Mouse (Mus musculus) regulatory T cell (primary cell): ENCODE results near the gene Egr2.

Experiments used
- in situ Hi-C: fragments of 300-600 bp; cut with MboI, MseI; formaldehyde crosslinking; loops from one replicate; pipeline ENCODE4 v1.15.1; 2025; ENCODE audit warnings: high pct_unique_total_duplicates

Gene Egr2

GRCm38 (mm10) chr10:67538585-67539400 lies 3.5 kb downstream of the Egr2 start:
- in situ Hi-C loops, result loop anchor here (10.0 kb wide), 1 partner anchor 116 kb away; no protein-coding TSS in a partner anchor

DNA sequence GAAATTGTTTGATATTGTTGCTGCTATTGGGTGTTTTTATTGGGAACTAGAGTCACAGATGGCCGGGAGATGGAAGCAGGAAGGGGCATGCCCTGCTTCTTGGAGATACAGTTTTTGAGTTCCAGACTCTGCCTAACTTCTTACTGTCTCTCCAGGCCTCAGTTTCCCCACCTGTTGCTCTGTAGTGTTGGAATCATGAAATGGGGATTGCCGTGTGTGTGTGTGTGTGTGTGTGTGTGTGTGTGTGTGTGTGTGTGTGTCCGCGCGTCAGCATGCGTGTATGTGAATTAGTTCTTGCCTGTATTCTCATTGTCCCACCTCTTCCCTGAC lies 4.1 kb downstream of the Egr2 start:
- in situ Hi-C loops, result loop anchor here (10.0 kb wide), 1 partner anchor 115 kb away; no protein-coding TSS in a partner anchor

GRCm38 (mm10) chr10:67540591-67540990 lies 5.3 kb downstream of the Egr2 start:
- in situ Hi-C loops, result loop anchor here (5.0 to 10.0 kb wide), 2 partner anchors 187 to 314 kb away; no protein-coding TSS in a partner anchor

DNA sequence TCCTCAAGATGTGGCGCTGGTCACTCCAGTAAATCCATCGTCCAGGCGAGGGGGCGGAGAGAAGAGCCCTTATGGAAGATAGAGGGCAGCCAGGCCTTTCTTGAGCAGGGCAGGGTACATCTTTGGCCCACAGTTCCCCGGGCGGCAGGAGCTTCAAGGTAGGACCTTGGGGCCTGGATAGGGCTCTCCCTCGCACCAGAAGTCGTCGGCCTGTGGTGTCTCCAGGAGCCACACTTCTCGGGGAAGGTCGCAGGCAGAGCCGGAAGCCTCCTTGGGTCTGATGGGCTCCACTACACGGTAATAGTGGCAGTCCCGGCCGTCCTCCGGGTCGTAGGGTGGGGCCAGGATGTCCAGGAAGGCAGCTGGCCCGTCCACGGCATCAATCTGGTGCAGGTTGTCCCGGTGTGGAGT lies 12.6 kb downstream of the Egr2 start:
- in situ Hi-C loops, result loop anchor here (10.0 kb wide), 1 partner anchor 307 kb away; no protein-coding TSS in a partner anchor

- in situ Hi-C loops, result loop anchor here (10.0 kb wide), 1 partner anchor 306 kb away; no protein-coding TSS in a partner anchor
Observed at GRCm38 (mm10) chr10:67548261-67548854, 13.1 kb downstream of the Egr2 start.

DNA sequence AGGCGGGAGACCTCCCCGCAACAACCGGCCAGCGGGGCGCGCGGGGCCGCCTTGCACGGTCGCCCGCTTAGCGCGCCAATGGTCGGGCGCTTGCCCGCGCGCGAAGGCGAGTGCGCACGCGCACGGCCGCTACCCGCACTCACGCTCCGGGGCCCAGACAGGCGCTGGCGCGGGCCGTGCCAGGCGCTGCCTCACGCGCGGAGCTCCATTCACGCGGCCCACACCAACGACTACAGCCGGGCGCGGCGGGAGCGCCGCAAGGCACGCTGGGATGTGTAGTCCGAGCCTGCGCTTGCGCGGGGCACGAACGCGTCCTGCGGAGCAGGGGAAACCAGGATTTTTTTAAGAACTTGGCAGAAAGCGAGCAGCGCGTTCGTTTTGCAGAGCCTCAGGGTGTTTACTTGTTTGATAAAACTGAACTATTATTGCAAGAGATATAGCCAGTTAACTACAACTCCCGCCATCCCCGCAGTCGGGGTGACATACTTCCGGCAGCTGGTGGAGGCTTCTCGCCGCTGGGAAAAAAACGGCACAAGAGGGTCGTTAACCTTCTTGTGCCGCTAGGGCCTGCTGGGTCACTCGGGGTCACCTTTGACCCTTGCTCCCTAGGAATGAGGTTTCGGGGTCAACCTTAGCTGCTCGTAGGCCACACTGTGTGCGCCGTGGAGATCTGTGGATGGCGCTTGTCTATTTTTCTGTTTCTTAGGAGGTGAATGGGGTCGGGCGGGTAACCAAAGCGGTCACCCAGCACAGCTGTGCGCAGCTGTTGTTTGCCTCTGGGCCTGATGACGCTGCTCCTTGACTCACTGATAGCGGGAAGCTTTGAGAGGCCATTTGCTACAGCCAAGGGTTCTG lies 13.8 kb downstream of the Egr2 start, which contains the start of gene Ado:
TSS of gene Ado (minus strand) at position 79 of the 855 bp plus-strand sequence.
- in situ Hi-C loops, result loop anchor here (10.0 kb wide), 1 partner anchor 306 kb away; no protein-coding TSS in a partner anchor

DNA sequence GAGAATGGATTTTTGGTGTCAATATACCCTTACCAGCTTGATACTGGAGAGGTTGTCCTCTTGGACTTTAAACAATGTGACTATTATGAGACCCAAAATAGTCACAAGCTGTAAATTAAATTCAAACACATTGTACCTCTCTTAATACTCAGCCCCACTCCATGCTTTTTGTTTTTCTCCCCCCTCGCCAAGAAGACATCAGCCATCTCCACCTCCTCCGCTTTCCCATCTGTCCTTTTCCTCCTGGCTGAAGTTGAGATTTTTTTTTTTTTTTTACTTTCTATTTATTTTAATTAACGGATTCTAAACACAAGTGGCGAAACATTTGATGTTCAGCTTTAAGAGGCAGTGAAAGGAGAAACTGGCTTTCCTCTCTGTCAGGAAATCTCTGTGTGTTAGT lies 22.8 kb downstream of the Egr2 start:
- in situ Hi-C loops, result no loop called here

- in situ Hi-C loops, result no loop called here
Observed at GRCm38 (mm10) chr10:67559765-67560394, 24.6 kb downstream of the Egr2 start.

- in situ Hi-C loops, result no loop called here
Observed at GRCm38 (mm10) chr10:67561185-67561584, 25.9 kb downstream of the Egr2 start.

GRCm38 (mm10) chr10:67564509-67564908 lies 29.2 kb downstream of the Egr2 start:
- in situ Hi-C loops, result no loop called here

DNA sequence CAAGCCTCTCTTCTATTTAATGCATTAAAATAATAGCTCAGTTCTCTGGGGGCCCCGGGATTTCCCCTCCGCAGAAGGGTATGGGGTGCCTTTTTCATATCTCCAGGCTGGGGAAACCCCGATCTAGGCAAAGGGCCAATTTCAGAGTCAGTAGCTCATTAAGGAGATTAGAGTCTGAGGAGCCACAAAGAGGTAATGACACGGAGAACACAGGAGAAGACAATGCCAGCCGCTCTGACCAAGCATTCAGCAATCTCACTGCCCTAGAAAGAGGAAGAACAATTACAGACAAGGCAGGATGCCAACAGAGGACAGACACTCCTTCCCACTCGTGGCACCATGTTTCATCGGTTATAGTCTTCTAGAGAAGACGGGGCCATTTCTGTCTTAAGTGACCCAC lies 30.8 kb downstream of the Egr2 start:
- in situ Hi-C loops, result no loop called here

DNA sequence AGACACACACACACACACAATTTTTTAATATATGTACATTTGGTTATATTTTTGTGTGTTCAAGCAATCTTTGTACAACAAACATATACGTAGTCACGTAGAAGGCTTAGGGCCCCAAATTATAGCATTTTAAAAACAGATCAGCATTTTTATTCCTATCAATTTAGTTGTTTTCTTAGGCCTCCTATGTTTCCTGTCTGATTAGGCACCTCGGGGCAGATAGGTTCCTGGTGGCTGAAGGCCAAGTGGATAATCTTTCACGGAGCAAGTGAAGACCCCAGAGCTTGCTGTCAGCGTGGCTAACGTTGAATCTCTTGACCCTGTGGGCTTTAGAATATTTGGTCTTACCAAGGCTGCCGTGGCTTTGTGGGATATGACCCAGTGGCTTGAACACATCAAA lies 34.3 kb downstream of the Egr2 start:
- in situ Hi-C loops, result no loop called here

GRCm38 (mm10) chr10:67571443-67571842 lies 36.2 kb downstream of the Egr2 start:
- in situ Hi-C loops, result no loop called here

GRCm38 (mm10) chr10:67573310-67573709 lies 38.0 kb downstream of the Egr2 start:
- in situ Hi-C loops, result no loop called here

DNA sequence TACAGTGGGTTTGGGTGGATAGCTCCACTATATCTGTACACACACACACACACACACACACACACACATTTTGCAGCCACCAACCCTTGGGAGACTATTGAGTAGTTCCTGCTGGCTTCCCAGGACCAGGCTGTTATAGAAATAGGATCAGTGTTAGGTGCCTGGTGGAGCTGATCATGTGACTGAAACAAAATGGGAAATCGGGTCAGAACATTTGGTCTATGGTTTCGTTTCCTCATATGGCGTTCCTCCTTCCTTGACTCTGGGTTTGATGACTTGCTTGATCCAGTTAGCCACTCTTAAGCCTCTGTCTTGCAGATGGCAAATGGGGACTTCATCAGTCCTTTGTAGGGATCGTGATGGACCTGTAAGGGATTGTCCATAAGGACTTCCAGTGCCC lies 44.6 kb downstream of the Egr2 start:
- in situ Hi-C loops, result loop anchor here (10.0 kb wide), 1 partner anchor 1155 kb away; no protein-coding TSS in a partner anchor

- in situ Hi-C loops, result loop anchor here (10.0 kb wide), 1 partner anchor 1153 kb away; no protein-coding TSS in a partner anchor
Observed at GRCm38 (mm10) chr10:67581698-67582285, 46.5 kb downstream of the Egr2 start.

GRCm38 (mm10) chr10:67585873-67586610 lies 50.8 kb downstream of the Egr2 start:
- in situ Hi-C loops, result loop anchor here (10.0 kb wide), 1 partner anchor 1149 kb away; no protein-coding TSS in a partner anchor
